Mouse (Mus musculus) neural tube, embryonic 15.5 days (tissue): ENCODE results near the gene Dennd6b. TPM values are rescaled to one million over a fixed set of nuclear protein-coding genes. Genes with fewer than 3 reads are reported as not detected.

Source experiments
- ATAC-seq: fragments of 200-750 bp; cut with Nextera tagmentation; 2 replicates; pipeline ENCODE4 v1.8.0; 2017; ENCODE audit warnings: mild to moderate bottlenecking, moderate TSS enrichment, moderate library complexity; ENCODE audit not compliant: low FRiP score
- H3K27ac ChIP-seq: fragments of 300-500 bp; sonication (generic); replicated peaks from 2 replicates; pipeline ENCODE4 v1.5.1; 2015; ENCODE audit warnings: mild to moderate bottlenecking, inconsistent platforms
- H3K27me3 ChIP-seq: fragments of 300-500 bp; sonication (generic); replicated peaks from 2 replicates; pipeline ENCODE4 v1.6.1; 2015; ENCODE audit warnings: inconsistent platforms
- H3K36me3 ChIP-seq: fragments of 300-500 bp; sonication (generic); 2 replicates; pipeline ENCODE4 v1.6.1; 2015; ENCODE audit warnings: inconsistent platforms
- H3K4me1 ChIP-seq: fragments of 300-500 bp; sonication (generic); 2 replicates; pipeline ENCODE4 v1.6.1; 2015; ENCODE audit warnings: inconsistent platforms
- H3K4me2 ChIP-seq: fragments of 300-500 bp; sonication (generic); 2 replicates; pipeline ENCODE4 v1.6.1; 2015; ENCODE audit warnings: inconsistent platforms, mild to moderate bottlenecking, moderate library complexity
- H3K4me3 ChIP-seq: fragments of 300-500 bp; sonication (generic); replicated peaks from 2 replicates; pipeline ENCODE4 v1.5.1; 2015; ENCODE audit warnings: mild to moderate bottlenecking, inconsistent platforms
- H3K9ac ChIP-seq: fragments of 300-500 bp; sonication (generic); replicated peaks from 2 replicates; pipeline ENCODE4 v1.6.1; 2015; ENCODE audit warnings: mild to moderate bottlenecking, inconsistent platforms
- H3K9me3 ChIP-seq: fragments of 300-500 bp; sonication (generic); replicated peaks from 2 replicates; pipeline ENCODE4 v1.6.1; 2016; ENCODE audit warnings: inconsistent platforms
- WGBS: fragments of 180-500 bp; shearing (Covaris S2); methylation state at CpG from one replicate; pipeline ENCODE4 v1.1.7; 2015; ENCODE audit warnings: mixed read lengths; 5-methylcytosine and 5-hydroxymethylcytosine counted together
- polyA plus RNA-seq: library from polyadenylated mRNA; unstranded; fragments of >200 nt; fragmentation: Nextera tagmentation; extraction: Ambion mirVana; gene quantifications from 2 replicates; pipeline ENCODE4 v1.2.1, GENCODE M21; 2015

Gene Dennd6b
- polyA plus RNA-seq, 1 experiment from 2014 or later, result 91.0 TPM

GRCm38 (mm10) chr15:89173024-89173905, 23.0 kb downstream of the Dennd6b start:
- peaks cover 7% of the 10 kb centered on the region for H3K36me3 ChIP-seq
- H3K4me1 ChIP-seq, result peaks cover 91% of the 10 kb centered on the region
- H3K9me3 ChIP-seq, result no peaks in the 10 kb centered on the region
- H3K27ac ChIP-seq, result peak overlapping the region; percentile 81
- ATAC-seq, result peak; percentile 47
- under 1% methylated on average over 62 of the region's 65 CpGs for WGBS
- H3K4me3 ChIP-seq, result peak overlapping the region; percentile 54
- H3K27me3 ChIP-seq, result no peaks in the 10 kb centered on the region
- H3K4me2 ChIP-seq, result peak overlapping the region; percentile 96
- peak overlapping the region; percentile 65 for H3K9ac ChIP-seq

DNA sequence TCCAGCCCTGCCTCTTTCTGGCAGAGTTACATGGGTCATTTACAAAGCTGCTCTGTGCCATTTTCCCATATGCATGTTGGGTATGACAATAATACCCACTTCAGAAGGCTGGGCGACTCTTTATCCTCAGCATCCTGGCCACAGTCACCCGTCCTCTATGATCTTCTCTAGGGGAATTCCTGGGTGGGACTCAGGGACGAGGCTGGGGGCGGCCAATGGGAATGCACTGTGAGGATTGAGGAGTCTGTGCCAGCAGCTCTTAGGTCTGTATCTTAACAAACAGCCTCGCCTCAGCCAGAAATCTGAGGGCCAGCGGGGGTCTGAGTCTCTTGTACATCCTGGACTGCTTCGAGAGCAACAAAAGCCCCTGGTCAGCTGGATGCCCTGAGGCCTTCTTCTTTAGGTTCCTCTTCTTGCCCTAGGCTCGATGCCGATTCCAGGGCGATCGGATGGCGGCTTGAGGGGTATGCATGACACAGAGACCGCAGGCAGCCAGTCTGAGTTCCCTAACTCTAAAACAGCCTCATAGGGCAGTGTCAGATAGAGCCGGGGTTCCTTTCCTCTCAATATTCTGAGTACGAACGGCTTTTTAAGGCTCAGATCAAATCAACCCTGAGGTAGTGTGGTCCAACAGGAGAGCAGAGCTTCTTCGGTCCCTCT, 23.9 kb downstream of the Dennd6b start:
- peak overlapping the region; percentile 96 for H3K4me2 ChIP-seq
- no peaks in the 10 kb centered on the region for H3K27me3 ChIP-seq
- WGBS, result 27% methylated on average over 17 of the region's 17 CpGs
- H3K9me3 ChIP-seq, result no peaks in the 10 kb centered on the region
- H3K27ac ChIP-seq, result peak overlapping the region; percentile 81
- peaks cover 83% of the 10 kb centered on the region for H3K4me1 ChIP-seq
- peaks cover 16% of the 10 kb centered on the region for H3K36me3 ChIP-seq
- ATAC-seq, result no peak
- H3K4me3 ChIP-seq, result peak overlapping the region; percentile 54
- H3K9ac ChIP-seq, result peak overlapping the region; percentile 65

- H3K27ac ChIP-seq, result no peak overlapping the region
- H3K9ac ChIP-seq, result no peak overlapping the region
- H3K27me3 ChIP-seq, result no peaks in the 10 kb centered on the region
- no peak overlapping the region for H3K4me3 ChIP-seq
- peaks cover 75% of the 10 kb centered on the region for H3K4me1 ChIP-seq
- WGBS, result 88% methylated on average over 5 of the region's 5 CpGs
- H3K36me3 ChIP-seq, result peaks cover 24% of the 10 kb centered on the region
- H3K9me3 ChIP-seq, result no peaks in the 10 kb centered on the region
- ATAC-seq, result no peak
- 0 out of 2 replicates have a peak overlapping the region, but pooled peaks have one; percentile 96 for H3K4me2 ChIP-seq
Observed at GRCm38 (mm10) chr15:89171526-89172051, 24.7 kb downstream of the Dennd6b start.

DNA sequence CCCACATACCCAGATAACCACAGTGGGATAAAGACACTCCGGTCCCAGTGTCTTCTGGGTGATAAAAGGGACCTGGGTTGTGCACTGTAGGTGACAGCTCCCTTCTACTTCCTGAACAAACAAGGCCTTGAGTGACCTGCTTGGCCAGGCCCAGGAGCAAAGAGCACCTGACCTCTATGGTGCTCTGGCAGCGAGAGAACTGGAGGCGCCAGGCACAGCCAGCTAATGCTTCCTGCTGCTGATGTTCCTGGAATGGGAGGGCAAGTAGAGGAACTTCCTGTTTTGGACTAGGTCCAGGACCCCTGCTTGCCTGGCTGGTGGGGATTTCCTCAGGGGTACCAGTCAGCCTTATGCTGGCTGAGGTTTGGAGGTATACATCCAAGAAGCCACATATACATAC, 26.2 kb downstream of the Dennd6b start:
- Histone ChIP-seq H3K4me1 (peaks cover 60% of the 10 kb centered on the region), H3K9me3 (no peaks in the 10 kb centered on the region), H3K9ac (peak overlapping the region; percentile 18; the same call in 1 of the 2 replicates), H3K27me3 (no peaks in the 10 kb centered on the region), H3K27ac (peak overlapping the region; percentile 77), H3K36me3 (peaks cover 39% of the 10 kb centered on the region), H3K4me3 (no peak overlapping the region), H3K4me2 (peak overlapping the region; percentile 34; the same call in 1 of the 2 replicates)
- 73% methylated on average over 3 of the region's 3 CpGs for WGBS
- ATAC-seq, result no peak

DNA sequence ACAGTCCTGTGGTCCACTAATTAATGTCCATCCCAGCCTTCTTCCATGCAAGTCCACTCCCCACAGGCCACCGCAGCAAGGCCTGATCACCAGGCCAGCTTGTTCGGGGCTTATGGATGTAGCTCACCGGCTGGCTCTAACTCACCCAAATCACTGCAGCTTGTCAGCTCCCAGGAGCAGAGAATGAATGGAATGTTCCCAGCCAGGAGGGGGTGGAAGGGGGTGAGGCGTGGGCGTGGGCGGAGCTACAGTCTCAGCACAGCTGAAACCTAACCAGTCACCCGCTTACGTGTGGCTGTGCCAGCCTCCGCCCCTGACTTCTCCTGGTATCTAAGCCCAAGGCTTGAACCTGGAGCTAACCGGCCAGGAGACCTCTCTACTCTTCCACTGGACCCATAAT, 26.9 kb downstream of the Dennd6b start:
- Histone ChIP-seq H3K4me2 (peak overlapping the region; percentile 34), H3K4me1 (peaks cover 54% of the 10 kb centered on the region), H3K27ac (peak overlapping the region; percentile 77), H3K36me3 (peaks cover 46% of the 10 kb centered on the region), H3K27me3 (no peaks in the 10 kb centered on the region), H3K9me3 (no peaks in the 10 kb centered on the region), H3K9ac (peak overlapping the region; percentile 18; the same call in 1 of the 2 replicates), H3K4me3 (no peak overlapping the region)
- WGBS, result 9% methylated on average over 10 of the region's 10 CpGs
- ATAC-seq, result peak; percentile 30; the same call in 1 of the 2 replicates

GRCm38 (mm10) chr15:89168922-89169321, 27.4 kb downstream of the Dennd6b start:
- Histone ChIP-seq H3K9ac (0 out of 2 replicates have a peak overlapping the region, but pooled peaks have one; percentile 18), H3K4me3 (no peak overlapping the region), H3K27me3 (no peaks in the 10 kb centered on the region), H3K4me2 (peak overlapping the region; percentile 34), H3K4me1 (peaks cover 49% of the 10 kb centered on the region), H3K27ac (peak overlapping the region; percentile 77), H3K36me3 (peaks cover 51% of the 10 kb centered on the region), H3K9me3 (no peaks in the 10 kb centered on the region)
- 60% methylated on average over 10 of the region's 10 CpGs for WGBS
- ATAC-seq, result no peak

DNA sequence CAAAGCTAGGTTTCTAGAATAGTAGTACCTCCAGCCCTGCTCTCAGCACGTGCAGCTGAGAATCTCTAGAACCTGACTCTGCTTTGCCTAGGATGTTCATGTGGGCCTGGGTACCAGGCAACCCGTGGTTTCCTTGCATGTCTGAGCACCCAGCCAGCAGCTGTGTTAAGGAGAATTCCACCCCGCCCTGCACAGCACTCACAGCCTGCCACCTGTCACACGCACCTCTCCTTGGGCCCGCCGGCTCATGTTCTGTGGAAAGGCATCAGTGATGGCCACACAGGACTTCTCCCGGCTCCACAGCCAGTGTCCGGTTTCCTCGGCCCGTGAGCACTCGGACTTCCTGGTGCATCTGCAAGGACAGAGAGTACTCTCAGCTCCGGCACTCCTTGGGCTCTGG, 30.8 kb downstream of the Dennd6b start:
- WGBS, result 96% methylated on average over 12 of the region's 12 CpGs
- no peak overlapping the region for H3K9ac ChIP-seq
- no peaks in the 10 kb centered on the region for H3K9me3 ChIP-seq
- no peak overlapping the region for H3K4me3 ChIP-seq
- peaks cover 85% of the 10 kb centered on the region for H3K36me3 ChIP-seq
- no peak overlapping the region for H3K4me2 ChIP-seq
- ATAC-seq, result no peak
- H3K4me1 ChIP-seq, result peaks cover 18% of the 10 kb centered on the region
- H3K27ac ChIP-seq, result no peak overlapping the region
- H3K27me3 ChIP-seq, result no peaks in the 10 kb centered on the region

DNA sequence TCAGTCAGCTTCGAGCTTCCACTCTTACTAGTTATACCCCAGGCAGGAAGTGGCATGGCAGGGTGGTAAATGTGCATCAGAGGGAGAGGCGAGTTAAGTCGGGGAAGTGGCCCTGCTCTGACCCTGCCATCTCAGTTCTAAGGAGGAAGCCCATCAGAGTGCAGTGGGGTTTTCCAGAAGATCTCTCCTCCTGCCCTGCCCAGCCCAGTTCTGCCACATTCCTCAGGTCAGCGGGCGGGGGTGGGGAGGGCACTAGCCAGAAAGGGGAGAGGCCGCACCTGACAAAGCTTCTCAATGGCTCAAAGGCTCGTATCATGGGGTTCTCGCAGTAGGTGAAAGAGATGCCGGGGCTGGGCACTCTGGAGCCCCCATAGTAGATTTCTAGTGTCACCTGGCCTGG, 34.9 kb downstream of the Dennd6b start:
- H3K27me3 ChIP-seq, result no peaks in the 10 kb centered on the region
- no peak overlapping the region for H3K4me3 ChIP-seq
- H3K9me3 ChIP-seq, result no peaks in the 10 kb centered on the region
- peaks cover 100% of the 10 kb centered on the region for H3K36me3 ChIP-seq
- no peak overlapping the region for H3K4me2 ChIP-seq
- no peak for ATAC-seq
- 90% methylated on average over 9 of the region's 9 CpGs for WGBS
- no peak overlapping the region for H3K27ac ChIP-seq
- H3K9ac ChIP-seq, result no peak overlapping the region
- no peaks in the 10 kb centered on the region for H3K4me1 ChIP-seq

- Histone ChIP-seq H3K36me3 (peaks cover 98% of the 10 kb centered on the region), H3K9ac (no peak overlapping the region), H3K4me1 (no peaks in the 10 kb centered on the region), H3K4me3 (no peak overlapping the region), H3K27ac (no peak overlapping the region), H3K27me3 (no peaks in the 10 kb centered on the region), H3K9me3 (no peaks in the 10 kb centered on the region), H3K4me2 (no peak overlapping the region)
- WGBS, result 95% methylated on average over 16 of the region's 16 CpGs
- ATAC-seq, result no peak
Observed at GRCm38 (mm10) chr15:89158516-89158915, 37.8 kb downstream of the Dennd6b start.

DNA sequence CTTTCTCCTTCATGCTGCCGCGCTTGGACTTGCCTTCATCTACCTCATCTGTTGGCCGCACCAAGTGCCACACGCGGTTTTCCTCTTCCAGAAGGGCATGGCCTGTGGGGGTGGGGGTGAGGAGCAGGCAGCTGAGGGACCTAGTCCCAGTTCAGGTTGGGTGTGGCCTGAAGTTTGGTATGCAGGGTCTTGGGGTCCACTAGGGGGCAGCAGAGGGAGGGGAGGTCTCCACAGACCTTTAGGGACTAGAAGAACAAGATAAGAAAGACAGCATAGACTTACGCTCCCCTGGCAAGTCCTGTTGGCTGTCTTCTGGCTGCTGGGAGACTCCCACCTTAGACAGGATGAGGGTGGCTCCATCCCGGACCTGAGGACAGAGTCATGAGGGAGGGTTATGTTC, 38.3 kb downstream of the Dennd6b start:
- ATAC-seq, result no peak
- Histone ChIP-seq H3K36me3 (peaks cover 92% of the 10 kb centered on the region), H3K27me3 (no peaks in the 10 kb centered on the region), H3K4me3 (no peak overlapping the region), H3K4me1 (no peaks in the 10 kb centered on the region), H3K9ac (no peak overlapping the region), H3K4me2 (no peak overlapping the region), H3K27ac (no peak overlapping the region), H3K9me3 (no peaks in the 10 kb centered on the region)
- WGBS, result 72% methylated on average over 7 of the region's 7 CpGs

GRCm38 (mm10) chr15:89152312-89152711, 44.0 kb downstream of the Dennd6b start:
- Histone ChIP-seq H3K9me3 (no peaks in the 10 kb centered on the region), H3K4me1 (peaks cover 32% of the 10 kb centered on the region), H3K4me2 (no peak overlapping the region), H3K36me3 (peaks cover 36% of the 10 kb centered on the region), H3K4me3 (no peak overlapping the region), H3K27ac (0 out of 2 replicates have a peak overlapping the region, but pooled peaks have one; percentile 4), H3K27me3 (no peaks in the 10 kb centered on the region), H3K9ac (no peak overlapping the region)
- ATAC-seq, result no peak; the same call in 1 of the 2 replicates
